ENCODE assay signal across 8 mouse cellular contexts in genomic region chr4:137866206-137866863, GRCm38 (mm10). TPM values are rescaled to one million over a fixed set of nuclear protein-coding genes. Genes with fewer than 3 reads are reported as not detected.
DNase-seq lines count a peak whose midpoint lies in the region; ATAC-seq and TF ChIP-seq lines count a peak whose summit lies in the region.

No protein-coding gene starts in this region.

- peak overlapping the region; percentile 71 for H3K27ac ChIP-seq in hindbrain, embryonic 12.5 days
- peak overlapping the region; percentile 9; the same call in 1 of the 2 replicates for H3K27ac ChIP-seq in lung, embryonic 14.5 days (ENCODE audit: low read depth)

- peak; percentile 38 for DNase-seq in layer of hippocampus, adult 9-11 months
- no peak for DNase-seq in layer of hippocampus, postnatal 36 days
- DNase-seq in lung, embryonic 14.5 days, result no peak
- peak; percentile 48 for DNase-seq in spleen, adult 12 weeks (ENCODE audit: low spot score)
- DNase-seq in gastrocnemius, postnatal 36 days, result no peak
- no peak for DNase-seq in urinary bladder, postnatal 25 days (ENCODE audit: low spot score)

- no peak overlapping the region for H3K9ac ChIP-seq in hindbrain, embryonic 12.5 days
- H3K9ac ChIP-seq in lung, embryonic 14.5 days, result no peak overlapping the region

- no peak for TF ChIP-seq CTCF in lung, embryonic 14.5 days (IDR thresholded peaks at IDR 0.05; ENCODE audit: low read depth)

- 39% methylated on average over 19 of the region's 19 CpGs for WGBS in hindbrain, embryonic 12.5 days
- 41% methylated on average over 19 of the region's 19 CpGs for whole genome bisulfite sequencing in lung, embryonic 14.5 days

- H3K9me3 ChIP-seq in hindbrain, embryonic 12.5 days (replicated peaks), result no peaks in the 10 kb centered on the region
- H3K9me3 ChIP-seq in lung, embryonic 14.5 days (ENCODE audit: low read depth, low read length), result no peaks in the 10 kb centered on the region

- ATAC-seq in activated CD4-positive, CD25-positive, alpha-beta regulatory T cell, adult 4 months, result peak; percentile 60
- ATAC-seq in hindbrain, embryonic 12.5 days (ENCODE audit: low FRiP score), result 0 out of 2 replicates have a peak, but pooled peaks have one; percentile 5
- no peak for ATAC-seq in lung, embryonic 14.5 days (ENCODE audit: insufficient read depth)

- H3K27me3 ChIP-seq in hindbrain, embryonic 12.5 days, result no peaks in the 10 kb centered on the region
- H3K27me3 ChIP-seq in lung, embryonic 14.5 days (ENCODE audit: insufficient read depth, low read length), result no peaks in the 10 kb centered on the region

- H3K4me2 ChIP-seq in hindbrain, embryonic 12.5 days (replicated peaks), result peak overlapping the region; percentile 19
- no peak overlapping the region for H3K4me2 ChIP-seq in lung, embryonic 14.5 days

- no peaks in the 10 kb centered on the region for H3K36me3 ChIP-seq in hindbrain, embryonic 12.5 days
- no peaks in the 10 kb centered on the region for H3K36me3 ChIP-seq in lung, embryonic 14.5 days (ENCODE audit: insufficient read depth)

- H3K4me3 ChIP-seq in hindbrain, embryonic 12.5 days, result no peak overlapping the region
- H3K4me3 ChIP-seq in lung, embryonic 14.5 days (ENCODE audit: low read depth, low read length), result no peak overlapping the region

- peaks cover 74% of the 10 kb centered on the region for H3K4me1 ChIP-seq in hindbrain, embryonic 12.5 days
- peaks cover 40% of the 10 kb centered on the region for H3K4me1 ChIP-seq in lung, embryonic 14.5 days (ENCODE audit: insufficient read depth)

- intact Hi-C loops in gastrocnemius, postnatal 36 days (cut with DNase I), result no loop called here

RNA-seq across cellular contexts. Expression of gene Ece1, which starts 4.3 kb away (rescaled TPM):
- 10 to 100 TPM; 54.4 to 57.3 TPM for total RNA-seq in layer of hippocampus, postnatal 36 days (2021)
- 10 to 100 TPM; 17.2 to 18.6 TPM for polyA plus RNA-seq in activated CD4-positive, CD25-positive, alpha-beta regulatory T cell, adult 4 months (2017; shearing (Covaris generic))
- 20.1 and 38.1 TPM in 2 replicates for polyA plus RNA-seq in hindbrain, embryonic 12.5 days (2016; fragmentation: Nextera tagmentation; extraction: Ambion mirVana)
- polyA plus RNA-seq in lung, embryonic 14.5 days (2014; fragmentation: Nextera tagmentation; extraction: Ambion mirVana), result 59.3 and 71.2 TPM in 2 replicates
- total RNA-seq in gastrocnemius, postnatal 36 days (2021), result 10 to 100 TPM; 57.9 to 67.9 TPM

Comparison
In these comparisons a context has a peak if more than half of its experiments do, and no peak if none do; other contexts are left out.
1. DNase-seq: peak in layer of hippocampus, adult 9-11 months (single experiment) and spleen, adult 12 weeks (single experiment); none in layer of hippocampus, postnatal 36 days (0 of 2), lung, embryonic 14.5 days (single experiment), gastrocnemius, postnatal 36 days (0 of 2) and urinary bladder, postnatal 25 days (single experiment).